Mouse (Mus musculus): ENCODE measurements around the gene Stom.

Gene Stom

DNA sequence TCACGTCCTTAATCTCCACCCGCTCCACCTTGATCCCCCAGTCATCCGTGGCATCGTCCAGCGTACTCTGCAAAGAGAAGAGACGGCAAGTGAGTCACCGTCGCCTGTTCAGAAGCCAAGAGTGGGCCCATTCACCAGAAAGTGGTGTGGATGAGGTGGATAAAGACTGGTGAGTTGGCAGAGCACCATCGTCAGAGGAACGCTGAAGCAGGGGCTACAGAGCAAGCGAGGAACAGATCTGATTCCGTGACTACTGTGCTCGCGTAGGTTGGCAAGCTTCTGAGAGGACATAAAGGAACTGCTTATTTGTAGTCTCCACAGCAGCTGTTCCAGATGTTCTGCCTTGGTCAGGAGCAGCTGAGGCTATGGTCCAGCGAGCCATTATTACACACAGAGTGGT lies 16.4 kb downstream of the Stom start:
- no peak for DNase-seq (ENCODE audit: low spot score in 2 of 2)

DNA sequence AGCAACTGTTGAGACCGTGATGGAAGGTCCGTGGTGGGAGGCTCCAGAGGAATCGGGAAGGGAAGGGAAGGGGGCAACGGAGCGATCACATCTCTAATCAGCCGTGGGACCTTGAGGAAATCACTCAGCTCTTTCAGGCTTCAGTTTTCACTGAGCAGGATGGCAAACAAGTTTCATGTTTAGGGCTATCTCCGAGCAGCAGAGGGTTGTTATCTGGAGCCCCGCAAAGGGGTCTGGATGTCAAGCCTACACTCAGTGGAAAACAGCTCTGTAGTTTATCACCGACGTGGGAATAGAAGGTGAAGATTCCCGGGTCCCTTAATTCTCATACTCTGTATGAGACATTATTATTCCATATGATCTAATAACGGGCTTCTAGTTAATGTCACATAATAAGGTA lies 18.4 kb downstream of the Stom start:
- DNase-seq (ENCODE audit: low spot score in 2 of 2), result no peak

DNA sequence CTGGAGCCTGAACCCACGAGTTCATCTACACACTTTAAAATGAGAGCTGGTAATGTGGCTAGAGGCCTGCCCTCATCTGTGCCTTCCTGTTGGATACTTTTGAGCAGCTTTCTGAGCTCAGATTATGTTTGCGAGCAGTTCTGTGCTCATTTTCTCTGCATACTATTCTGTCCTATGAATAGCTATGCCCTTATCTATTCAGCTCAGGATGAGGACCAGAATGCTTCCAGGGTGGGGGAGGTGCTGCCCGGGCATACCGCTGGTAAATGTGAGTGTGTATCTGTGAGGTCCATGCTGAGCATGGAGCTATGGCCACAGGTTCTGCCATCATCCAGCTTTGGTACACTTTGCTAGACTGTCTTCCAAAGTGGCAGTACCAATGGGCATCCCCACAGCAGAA lies 19.2 kb downstream of the Stom start:
- DNase-seq (ENCODE audit: low spot score in 2 of 2), result no peak

DNA sequence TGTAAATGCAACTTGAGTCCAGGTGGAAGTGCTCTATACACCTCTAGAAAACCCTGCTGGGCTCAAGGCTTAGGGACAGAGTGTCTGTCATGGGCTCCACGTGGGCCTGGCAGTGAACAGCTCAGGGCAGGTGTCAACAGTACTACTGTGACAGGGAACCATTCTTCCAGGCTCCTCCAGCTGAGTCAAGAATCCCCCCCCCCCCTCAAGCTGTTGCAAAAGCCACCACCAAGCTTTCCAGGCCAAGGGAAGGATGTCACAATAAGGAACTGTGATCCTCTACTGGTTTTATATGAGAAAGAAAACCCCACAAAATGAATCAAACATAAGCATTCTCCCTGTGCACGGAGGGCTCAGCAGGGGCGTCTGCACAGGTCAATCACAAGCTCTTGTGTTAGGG lies 22.5 kb downstream of the Stom start:
- DNase-seq (ENCODE audit: low spot score in 2 of 2), result no peak

DNA sequence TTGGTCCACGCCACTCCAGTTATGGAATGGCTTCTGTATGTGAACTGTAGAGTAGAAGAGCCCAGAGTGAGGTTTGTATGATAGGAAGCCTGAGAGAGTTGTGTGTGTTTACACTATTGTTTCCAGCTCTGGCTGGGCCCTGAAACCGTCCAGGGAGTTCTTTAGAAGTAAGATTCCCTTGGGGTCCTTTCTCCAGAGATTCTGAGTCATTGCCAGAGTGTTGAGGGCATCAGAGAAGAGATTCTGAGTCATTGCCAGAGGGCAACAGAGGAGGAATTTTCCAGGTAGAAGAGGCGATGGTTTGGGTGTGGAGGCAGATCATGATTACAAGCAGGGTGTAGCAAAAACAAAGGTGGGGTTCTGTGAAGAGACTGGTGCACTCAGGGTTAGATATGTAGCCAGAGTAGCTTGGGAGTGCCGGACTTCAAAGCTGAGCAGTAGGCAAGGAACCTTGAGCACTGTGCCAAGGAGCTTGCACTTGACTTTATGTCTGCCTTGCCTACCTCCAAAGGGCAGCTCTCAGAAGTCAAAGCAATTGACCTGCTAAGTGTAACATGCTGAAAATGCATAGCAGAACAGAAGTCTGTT lies 26.8 kb downstream of the Stom start:
- DNase-seq (ENCODE audit: low spot score in 2 of 2), result no peak

DNA sequence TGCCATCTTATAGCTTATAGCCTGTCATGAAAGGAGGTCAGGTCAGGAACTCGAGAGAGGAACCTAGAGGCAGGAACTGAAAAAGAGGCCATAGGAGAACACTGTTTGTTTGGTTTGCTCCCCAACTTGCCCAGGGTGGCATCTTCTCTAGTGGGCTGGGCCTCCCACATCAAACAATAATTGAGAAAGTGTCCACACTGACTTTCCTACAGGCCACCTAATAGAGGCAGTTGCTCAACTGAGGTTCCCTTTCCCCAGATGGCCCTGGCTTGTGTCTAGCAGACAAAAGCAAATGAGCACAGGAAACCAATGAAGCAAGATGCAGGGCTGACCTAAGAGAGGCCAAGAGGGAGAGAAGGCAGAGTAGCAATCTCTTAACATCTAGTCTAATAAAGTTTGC lies 28.6 kb downstream of the Stom start:
- no peak for DNase-seq (ENCODE audit: low spot score in 2 of 2)

DNA sequence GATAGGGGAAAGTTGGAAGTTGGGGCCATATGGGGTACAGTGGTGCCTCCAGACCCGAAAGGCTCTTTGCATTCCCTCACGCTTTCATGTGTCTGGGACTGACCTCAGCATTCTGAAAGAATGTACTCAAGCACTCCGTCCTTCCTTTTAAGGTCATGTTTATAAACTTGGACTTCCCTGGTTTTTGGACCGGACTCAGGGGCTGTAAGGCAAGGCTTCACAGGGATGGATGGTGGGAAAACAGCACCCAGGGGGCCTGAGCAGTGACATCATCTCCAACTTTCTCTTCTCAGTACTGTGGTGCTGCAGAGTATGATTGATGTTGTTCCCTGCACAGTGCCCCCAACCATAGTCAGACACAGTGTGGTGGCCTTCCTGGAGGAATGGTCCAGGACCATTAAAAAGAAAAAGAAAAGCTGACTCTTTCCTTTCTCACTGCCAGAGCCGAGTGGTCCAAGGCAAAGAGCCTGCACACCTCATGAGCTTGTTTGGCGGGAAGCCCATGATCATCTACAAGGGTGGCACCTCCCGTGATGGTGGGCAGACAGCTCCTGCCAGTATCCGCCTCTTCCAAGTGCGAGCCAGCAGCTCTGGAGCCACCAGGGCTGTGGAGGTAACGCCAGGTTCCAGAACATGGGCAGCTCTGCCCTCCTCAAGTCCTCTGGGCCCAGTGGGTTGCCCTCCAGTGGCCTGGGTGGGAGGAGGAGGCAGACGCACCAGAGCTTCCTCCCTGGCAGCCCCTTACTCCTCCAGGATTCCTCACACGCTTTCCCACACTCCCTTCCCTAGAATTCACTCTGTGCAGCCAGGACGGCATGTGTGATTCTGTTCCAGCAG lies 34.5 kb downstream of the Stom start:
- DNase-seq (ENCODE audit: low spot score in 2 of 2), result no peak

DNA sequence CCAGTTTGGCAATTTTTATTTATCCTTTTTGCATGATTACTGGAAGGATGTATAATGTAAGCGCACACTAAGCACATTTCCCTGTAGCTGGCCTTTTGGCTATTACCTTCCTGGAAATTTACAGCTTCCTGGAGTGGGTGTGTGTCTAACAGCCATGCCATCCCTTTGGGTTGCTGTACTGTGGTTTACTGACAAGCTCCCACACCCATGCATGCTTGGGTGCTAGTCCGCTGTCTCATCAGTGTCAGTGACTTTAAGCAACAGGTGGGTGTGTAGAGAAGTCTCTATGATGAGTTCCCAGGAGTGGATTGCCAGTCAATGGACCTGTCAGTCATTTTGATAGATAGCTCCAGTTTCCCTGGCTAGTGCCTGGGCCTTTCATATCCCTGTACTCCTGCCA lies 37.3 kb downstream of the Stom start:
- DNase-seq (ENCODE audit: low spot score in 2 of 2), result no peak

DNA sequence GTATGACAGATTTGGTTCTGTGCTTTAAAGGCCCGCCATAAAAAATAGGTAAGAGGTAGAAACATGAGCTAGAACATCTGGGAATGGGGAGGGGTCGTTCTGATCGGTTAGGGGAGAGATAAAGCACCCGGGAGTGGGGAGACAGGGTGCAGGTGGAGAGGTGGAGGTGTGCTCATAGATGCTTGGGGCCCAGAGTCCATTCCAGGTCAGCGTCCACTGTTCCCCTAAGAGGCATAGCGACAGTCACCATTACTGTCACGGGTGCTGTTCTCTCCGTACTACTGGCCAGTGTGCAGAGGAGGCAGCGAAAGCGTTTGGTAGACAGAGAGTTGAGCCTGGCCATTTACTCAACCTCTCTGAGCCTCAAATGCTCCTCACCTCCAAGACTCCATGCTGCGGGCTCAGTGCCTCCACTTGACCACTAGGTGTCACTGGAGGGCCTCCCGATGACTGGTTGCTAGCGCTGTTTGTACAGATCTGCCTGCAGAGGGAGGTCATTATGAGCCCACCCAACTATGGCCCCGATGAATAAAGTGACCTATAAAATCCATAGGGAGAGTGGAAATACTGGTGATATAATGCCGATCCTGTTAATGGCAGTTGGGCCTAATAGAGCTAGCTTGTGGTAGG lies 39.0 kb downstream of the Stom start:
- peak in 1 of 2 experiments; percentile 53 for DNase-seq (ENCODE audit: low spot score in 2 of 2)

DNA sequence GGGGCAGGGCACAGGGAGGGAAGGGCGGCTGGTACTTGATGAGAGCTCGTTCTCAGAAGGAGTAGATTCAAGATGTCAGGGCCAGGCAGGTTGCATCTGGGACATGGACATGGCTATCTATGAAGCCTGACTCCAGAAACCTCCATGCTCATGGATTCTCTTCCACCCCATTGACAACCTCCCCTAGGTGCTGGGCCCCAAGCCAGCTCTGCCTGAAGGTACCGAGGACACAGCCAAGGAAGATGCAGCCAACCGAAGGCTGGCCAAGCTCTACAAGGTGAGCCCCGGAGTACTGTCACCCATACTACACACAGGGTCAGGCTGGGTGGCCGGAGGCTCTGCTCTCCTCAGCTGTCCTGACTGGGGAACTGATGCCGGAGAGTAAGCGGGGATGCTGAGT lies 43.5 kb downstream of the Stom start:
- DNase-seq (ENCODE audit: low spot score in 2 of 2), result no peak

DNA sequence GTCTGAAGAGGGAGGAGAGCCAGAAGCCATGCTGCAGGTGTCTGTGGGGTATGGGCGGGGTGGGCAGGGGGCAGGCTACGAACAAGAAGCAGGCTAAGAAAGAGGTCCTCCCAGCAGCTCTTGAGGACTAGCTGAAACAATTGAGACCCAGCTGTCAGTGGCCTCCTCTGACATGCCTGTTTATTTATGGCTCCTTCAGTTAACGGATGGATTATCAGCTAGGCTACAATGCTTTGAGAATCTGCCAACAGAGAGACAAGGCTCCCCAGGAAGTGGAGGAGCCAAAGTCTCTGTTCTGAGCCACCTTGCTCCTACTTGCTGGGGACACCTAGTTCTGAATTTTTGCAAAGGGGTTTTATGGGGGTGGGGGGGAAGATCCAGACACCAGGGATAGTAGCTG lies 44.1 kb downstream of the Stom start:
- DNase-seq (ENCODE audit: low spot score in 2 of 2), result no peak

DNA sequence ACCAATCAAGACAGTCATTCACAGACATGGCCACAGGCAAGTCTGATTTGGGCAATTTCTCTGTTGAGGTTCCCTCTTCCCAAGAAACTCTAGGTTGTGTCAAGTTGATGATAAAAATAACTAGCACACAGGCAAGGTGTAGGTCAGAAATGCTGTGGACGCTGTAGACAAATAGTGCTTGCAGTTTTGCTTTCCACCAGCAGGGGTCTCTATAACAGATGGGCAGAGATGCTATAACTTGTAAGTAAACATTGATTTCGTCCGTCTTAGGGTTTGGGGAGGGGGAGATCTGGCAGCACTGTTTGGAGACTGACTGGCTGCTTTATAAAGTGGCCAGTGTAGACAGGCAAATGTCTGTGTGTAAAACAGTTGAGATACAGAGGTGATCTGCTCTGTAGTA lies 44.9 kb downstream of the Stom start:
- no peak for DNase-seq (ENCODE audit: low spot score in 2 of 2)

DNA sequence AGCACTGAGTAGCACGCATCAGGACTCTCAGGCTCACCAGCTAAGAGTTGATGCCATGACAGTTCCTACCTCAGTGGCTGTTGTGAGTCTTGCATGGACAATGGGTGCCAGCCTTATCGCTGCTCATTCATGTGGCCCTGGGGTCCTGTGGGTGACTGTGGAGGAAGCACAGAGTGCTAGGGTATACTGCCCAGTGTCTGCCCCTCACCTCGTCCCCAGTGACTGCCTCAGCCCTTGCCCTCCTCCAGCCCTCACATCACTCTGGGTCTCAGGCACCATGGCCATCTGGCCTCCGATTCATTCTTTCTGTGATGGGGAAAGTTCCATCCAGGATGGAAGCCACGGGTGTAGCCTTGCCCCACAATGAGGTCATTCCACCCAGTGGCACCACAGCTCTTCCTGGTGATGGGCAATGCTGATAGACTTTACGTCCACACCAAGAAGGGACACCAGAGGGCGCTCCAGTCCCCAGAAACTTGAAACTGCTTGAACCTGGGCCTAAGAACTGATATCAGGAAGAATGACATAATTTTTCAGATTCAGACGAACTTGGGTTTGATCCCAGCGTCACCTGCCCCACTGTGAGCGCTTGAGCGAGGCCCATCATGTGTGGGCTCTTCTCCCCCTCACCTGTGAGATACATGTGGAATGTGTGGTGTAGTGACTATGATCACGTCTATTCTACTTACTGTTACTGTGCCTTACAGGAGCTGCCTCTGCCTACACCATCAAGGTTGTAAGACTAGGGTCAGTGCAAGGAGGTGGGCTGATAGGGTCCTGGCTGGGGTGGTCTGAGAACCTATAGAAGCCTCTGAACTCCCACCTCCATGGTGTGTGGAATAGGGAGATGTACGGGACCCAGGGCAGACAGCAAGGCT lies 47.8 kb downstream of the Stom start:
- DNase-seq (ENCODE audit: low spot score in 2 of 2), result peak; percentile 71 to 84

DNA sequence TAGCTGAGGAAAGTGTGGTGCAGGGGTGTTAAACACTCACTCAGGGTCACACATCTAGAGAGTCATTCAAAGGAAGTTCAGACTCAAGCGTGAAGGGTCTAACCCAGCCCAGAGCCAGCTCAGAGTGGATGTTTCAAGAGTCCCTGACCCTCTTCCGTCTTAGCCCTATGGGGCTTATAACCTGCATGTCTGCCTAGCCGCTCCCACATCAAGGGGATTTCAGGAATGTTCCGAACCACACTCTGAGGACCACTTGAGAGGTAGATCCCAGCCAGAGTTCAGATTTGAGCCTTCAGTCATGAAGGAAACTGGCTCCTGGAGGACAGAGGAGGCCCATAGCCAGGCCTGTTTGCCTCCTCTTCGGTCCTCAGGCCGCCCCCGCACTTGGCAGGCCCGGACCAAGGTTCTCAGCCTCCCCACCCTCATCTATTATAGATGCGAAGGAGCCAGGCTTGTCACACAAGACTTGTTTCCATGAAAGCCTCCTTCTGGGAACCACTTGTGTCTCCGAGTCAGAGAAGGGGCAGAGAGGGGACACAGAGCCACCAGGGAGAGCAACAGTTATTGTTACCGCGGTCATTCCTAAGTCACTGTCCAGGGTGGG lies 49.7 kb downstream of the Stom start:
- DNase-seq (ENCODE audit: low spot score in 2 of 2), result no peak

DNA sequence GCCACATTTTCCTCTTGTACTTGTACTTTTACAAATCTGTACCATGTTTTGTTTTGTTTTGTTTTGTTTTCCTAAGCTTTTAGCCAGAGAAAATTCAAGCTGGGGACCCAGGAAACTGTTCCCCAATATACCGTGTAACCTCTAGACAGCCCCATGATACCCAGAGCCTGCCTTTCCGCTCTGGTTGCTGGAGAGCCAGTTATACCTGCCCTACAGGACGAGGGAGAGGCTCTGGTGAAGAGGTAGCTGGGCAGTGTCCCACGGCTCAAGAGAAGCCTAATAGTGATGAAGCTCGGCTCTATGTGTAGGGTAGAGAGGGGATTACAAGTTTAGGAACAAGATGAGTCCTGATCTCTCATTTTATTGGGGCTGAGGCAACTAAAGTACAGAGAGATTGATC lies 51.6 kb downstream of the Stom start:
- peak in 1 of 2 experiments; percentile 48 for DNase-seq (ENCODE audit: low spot score in 2 of 2)

DNA sequence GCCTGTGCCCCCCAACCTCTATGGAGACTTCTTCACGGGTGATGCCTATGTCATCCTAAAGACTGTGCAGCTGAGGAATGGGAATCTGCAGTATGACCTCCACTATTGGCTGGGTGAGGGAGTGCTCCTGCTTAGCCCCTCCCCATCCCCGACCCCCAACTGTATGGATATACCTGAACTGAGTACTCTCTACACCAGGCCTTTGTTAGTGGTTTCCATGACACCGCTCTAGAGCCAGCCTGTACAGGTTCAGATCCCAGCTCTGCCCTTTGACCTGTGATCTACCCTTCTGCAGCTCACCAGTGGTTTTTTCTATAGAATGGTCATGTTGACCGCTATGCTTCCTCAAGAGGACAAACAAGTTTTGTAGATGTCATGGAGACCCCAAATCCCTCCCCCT lies 52.8 kb downstream of the Stom start:
- no peak for DNase-seq (ENCODE audit: low spot score in 2 of 2)

DNA sequence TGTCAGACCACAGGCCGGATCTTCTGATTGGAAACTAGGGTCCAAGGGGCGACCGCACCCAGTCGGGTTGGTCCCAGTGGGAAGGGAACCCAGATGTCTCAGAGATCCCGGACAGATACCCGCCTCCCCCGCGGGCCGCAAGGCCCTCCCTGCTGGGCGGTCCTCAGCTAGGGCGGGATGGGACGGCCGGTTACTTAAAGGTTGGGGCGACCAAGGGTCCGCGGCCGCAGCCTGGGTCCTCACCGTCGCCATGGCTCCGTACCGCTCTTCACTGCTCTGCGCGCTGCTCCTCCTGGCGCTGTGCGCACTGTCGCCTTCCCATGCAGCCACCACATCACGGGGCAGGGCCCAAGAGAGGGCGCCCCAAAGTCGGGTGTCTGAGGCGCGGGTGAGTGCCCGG lies 54.6 kb downstream of the Stom start:
- peak; percentile 74 to 84 for DNase-seq (ENCODE audit: low spot score in 2 of 2)

DNA sequence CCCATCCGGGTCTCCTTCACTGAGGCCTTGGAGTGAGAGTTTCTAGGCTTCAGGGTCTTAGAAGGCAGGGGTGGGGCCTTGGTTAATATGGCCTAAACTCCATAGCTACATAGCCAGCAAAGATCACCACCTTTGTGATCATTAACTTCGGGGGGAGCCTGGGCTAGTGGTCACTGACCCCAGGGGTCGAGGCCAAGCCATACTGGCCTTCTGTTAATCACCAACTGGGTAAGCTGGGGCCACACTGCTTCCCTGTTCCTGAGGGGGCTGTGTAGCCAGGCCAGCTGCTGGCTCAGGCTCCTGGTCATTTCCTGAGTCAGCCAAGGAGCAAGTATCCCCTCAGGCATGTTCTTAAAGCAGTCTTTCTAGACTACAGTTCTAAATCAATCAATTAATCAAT lies 56.8 kb downstream of the Stom start:
- no peak for DNase-seq (ENCODE audit: low spot score in 2 of 2)

DNA sequence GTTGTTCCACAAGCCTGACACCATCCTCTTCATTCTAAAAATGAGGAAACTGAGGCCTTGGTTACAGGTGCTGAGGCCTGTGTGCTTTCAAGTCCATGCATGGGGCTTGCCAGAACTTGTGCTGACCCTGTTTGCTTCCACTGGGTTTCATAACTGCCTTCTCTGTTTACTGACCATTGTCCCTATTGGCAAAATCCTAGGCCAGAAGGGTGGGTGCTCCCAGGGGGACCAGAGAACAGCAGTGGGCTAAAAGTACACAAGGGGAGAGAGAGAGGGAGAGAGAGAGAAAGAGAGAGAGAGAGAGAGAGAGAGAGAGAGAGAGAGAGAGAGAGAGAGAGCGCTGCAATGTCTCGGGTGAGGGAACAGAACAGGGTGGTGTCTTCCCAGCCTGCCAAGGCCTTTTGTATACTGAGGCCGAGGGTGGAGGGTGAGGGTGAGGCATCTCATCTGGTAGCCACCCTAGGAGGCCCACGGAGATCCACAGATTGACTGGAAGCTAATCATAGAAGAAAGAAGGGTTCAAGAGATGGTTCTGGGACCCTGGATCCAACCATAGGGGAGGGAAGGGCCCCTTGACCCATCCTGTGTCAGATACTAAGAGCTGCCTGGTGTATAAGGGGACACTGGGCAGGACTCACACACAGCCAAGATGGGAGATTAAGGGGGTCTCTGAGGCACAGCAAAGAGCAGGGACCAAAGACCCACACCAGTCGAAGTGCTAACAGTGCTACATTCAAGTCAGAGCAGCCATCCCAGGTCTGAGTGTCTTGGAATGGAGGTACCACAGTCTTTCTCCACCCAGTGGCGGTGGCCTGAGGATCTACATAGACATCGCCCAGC lies 58.2 kb downstream of the Stom start:
- peak in 1 of 2 experiments; percentile 74 for DNase-seq (ENCODE audit: low spot score in 2 of 2)

DNA sequence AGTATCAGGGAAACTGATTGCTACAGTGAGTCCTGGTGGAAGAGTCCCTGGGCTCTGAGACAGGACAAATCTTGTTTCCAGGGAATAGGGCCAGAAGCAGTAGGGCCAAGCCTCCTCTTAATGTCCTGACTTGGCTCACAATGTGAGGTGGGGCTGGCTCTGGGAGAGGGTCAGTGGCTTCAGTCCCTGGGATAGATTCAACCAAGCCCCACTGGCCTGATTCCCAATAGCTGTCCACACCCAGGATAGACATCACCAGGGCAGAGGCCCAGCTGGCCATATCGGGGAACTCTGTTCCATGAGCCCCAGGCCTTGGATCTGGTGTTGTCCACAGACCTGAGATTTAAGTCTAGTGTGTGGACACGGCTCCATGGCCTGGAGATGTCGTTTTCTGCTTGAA lies 59.1 kb downstream of the Stom start:
- DNase-seq (ENCODE audit: low spot score in 2 of 2), result peak in 1 of 2 experiments; percentile 86

DNA sequence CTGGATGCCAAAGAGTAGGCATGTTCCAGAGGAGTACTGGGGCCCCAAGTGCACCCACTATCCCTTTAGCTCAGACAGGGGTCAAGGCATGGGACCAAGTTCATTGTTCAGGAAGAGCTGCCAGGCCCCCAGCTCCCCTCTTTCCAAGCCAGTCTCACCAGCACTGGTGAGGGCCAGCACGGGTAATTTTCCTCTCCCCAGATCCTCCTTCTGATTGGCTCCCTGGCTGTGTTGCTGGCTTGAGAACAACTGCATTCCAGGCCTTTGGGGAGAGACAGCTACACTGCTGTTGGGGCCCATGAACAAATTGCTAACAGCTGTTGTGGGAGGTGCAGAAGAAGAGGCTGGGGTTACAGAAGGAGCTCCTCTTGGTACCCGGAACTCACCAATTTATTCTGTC lies 63.2 kb downstream of the Stom start:
- peak in 1 of 2 experiments; percentile 62 for DNase-seq (ENCODE audit: low spot score in 2 of 2)
